Mouse (Mus musculus) small intestine, adult 2 months (tissue): ENCODE results near the gene Enho.

Source experiments
- CTCF ChIP-seq: fragments of 200-500 bp; IDR thresholded peaks from 2 replicates; pipeline ENCODE4 v1.5.1; 2012; ENCODE audit warnings: low read depth, mild to moderate bottlenecking, control low read depth, inconsistent platforms, low read length, moderate library complexity, mixed read lengths; ENCODE audit not compliant: insufficient replicate concordance, insufficient read length; ENCODE audit errors: extremely low read depth
- POLR2A ChIP-seq: fragments of 200-500 bp; IDR thresholded peaks from 2 replicates; pipeline ENCODE4 v1.6.1; 2012; ENCODE audit warnings: low read depth, mild to moderate bottlenecking, control low read depth, inconsistent platforms, low read length, moderate library complexity

- TF ChIP-seq POLR2A (no peak), CTCF (no peak)
Observed at GRCm38 (mm10) chr4:41672522-41672963, 32.4 kb upstream of the Enho start.
